Mouse (Mus musculus): ENCODE data around the gene Zfp688.
"Not testable (repeated sequence)": the region's sequence is repeated elsewhere in the genome, so short reads cannot be mapped to it uniquely, and the experiment has no call there.

Gene Zfp688

DNA sequence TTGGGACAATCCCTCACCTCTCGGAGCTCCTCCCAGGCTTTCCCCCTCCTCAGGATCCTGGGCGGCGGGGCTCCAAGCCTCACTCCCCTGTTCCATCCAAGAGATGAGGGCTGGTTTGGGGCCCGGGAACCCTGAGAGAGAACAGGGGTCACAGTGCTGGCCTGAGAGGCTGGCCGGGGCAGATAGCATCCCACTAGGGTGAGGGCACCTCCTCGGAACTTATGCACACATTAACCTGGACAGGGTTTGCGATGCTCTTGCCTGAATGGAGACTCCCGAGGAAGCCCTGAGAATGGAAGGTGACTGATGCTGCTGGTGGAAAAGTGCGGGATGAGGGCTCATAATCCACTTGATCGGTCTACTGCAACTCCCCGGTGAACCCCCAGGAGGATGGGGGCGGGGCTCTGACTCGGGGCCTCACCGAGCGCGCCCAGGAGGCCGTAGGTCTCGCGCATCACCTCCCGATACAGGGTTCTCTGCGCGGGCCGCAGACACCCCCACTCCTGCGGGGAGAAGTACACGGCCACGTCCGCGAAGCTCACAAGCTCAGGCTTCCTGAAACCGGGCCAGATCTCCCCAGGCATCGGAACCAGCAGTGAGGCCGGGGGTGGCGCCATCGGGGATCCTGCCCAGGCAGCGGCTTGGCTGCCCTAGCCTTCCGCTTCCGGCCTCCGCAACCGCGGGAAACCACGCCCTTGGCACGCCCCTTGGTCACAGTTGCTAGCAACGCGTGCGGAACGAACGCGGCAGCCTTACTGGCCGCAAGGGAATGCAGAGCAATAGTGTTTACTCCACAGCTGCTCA lies at the start of gene Zfp688:
TSS of gene Zfp688 (minus strand) at position 681 of the 804 bp plus-strand sequence.
- peak; percentile 97 for DNase-seq

- no peak for DNase-seq
Measured at GRCm38 (mm10) chr7:127471646-127472010, 49.8 kb upstream of the Zfp688 start.

- DNase-seq, result peak; percentile 95 to 96
Measured at GRCm38 (mm10) chr7:127470743-127471645, 49.1 kb upstream of the Zfp688 start.

DNA sequence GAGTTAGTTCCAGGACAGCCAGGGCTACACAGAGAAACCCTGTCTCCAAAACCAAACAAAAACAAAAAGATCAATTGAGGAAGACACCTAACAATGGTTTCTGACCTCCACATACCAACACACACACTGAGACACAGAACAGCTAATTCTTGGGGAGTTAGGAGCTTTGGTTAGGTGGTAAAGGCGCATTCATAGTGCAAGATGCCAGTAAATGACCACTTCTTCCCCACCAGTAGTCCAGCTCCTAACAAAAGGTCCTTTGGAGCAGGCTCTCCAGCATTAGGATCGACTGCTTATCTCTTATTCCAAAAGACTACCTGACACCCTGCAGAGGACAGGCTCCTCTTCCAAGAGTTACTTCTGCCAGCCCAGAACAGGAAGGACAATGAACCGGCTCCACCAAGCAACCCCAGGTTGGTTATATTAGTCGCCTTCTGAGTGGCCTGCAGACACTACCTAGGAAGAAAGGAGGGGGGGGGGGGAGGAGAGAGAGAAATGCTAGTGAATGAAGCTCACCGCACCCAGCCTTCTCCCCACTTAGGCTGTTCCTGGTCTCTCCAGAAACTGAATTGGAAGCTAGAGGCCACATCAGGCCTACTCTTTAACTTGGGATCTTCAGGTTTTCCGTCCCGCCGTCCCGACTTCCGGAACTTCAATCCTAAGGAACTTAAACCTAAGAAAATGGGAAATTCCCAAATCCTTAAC lies 48.3 kb upstream of the Zfp688 start:
- peak; percentile 24 to 28 for DNase-seq

- no peak for DNase-seq
Measured at GRCm38 (mm10) chr7:127466606-127467005, 44.7 kb upstream of the Zfp688 start.

GRCm38 (mm10) chr7:127465670-127466069 lies 43.8 kb upstream of the Zfp688 start:
- not testable (repeated sequence) for DNase-seq

DNA sequence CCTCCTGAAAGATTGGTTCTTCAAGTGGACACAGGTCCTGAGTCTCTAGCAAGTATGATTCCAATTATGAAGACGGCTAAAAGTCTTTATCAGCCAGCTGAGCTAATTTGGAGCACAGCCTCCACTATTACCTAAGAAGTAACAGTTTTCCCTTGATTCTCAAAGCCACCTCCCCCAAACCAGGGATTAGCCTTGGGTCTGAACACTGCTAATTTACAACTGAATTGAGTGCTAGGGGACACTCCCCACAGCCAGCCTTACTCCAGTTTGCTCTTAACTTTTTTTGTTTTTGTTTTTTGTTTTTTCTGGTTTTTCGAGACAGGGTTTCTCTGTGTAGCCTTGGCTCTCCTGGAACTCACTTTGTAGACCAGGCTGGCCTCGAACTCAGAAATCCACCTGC lies 43.3 kb upstream of the Zfp688 start:
- DNase-seq, result no peak

DNA sequence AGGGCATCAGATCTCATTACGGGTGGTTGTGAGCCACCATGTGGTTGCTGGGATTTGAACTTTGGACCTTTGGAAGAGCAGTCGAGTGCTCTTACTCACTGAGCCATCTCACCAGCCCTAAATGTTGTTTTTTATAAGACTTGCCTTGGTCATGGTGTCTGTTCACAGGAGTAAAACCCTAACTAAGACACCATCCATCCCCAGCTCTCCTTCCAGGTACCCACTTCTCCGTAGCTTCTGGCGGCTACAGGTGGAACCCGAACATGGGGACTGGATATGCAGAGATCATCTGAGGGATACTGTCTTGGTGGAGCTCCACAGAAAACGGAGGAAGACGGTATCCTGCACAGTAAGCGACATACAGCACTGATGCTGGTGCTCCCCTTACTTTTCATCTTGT lies 37.4 kb upstream of the Zfp688 start, which contains the start of gene Prr14:
TSS of gene Prr14 (plus strand) at position 301 of the 400 bp plus-strand sequence.
- not testable (repeated sequence) for DNase-seq

DNA sequence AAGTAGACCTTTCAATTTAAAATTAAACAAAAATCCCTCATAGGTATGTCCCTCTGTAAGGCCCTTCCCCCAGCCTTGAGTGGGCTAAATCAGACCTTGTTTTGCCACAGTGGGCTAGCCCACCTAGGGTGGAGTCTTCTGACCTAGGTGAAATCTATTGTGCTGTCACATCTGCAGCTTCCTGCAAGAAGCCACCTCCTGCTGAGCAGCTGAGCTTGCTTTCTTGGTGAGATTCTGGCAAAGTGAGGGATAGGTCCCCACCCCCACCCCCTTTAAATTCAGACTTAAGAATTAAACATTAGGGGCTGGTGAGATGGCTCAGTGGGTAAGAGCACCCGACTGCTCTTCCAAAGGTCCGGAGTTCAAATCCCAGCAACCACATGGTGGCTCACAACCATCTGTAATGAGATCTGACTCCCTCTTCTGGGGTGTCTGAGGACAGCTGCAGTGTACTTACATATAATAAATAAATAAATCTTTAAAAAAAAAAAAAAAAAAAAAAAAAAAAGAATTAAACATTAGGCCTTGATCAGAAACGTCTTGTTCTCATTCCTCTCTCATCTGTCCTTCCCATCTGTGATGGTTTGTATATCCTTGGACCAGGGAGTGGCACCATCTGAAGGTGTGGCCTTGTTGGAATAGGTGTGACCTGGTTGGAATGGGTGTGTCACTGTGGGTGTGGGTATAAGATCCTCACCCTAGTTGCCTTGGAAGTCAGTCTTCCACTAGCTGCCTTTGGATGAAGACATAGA lies 36.7 kb upstream of the Zfp688 start:
- DNase-seq, result not testable (repeated sequence)

GRCm38 (mm10) chr7:127454905-127455304 lies 33.0 kb upstream of the Zfp688 start:
- no peak for DNase-seq

- DNase-seq, result no peak
Measured at GRCm38 (mm10) chr7:127453056-127453455, 31.2 kb upstream of the Zfp688 start.

- DNase-seq, result no peak
Measured at GRCm38 (mm10) chr7:127449966-127450365, 28.1 kb upstream of the Zfp688 start.

- DNase-seq, result peak; percentile 95 to 97
Measured at GRCm38 (mm10) chr7:127448521-127449300, 26.8 kb upstream of the Zfp688 start, which contains the start of gene Zfp689. Gene Zfp689 (minus strand): TSS chr7:127449158.

GRCm38 (mm10) chr7:127443976-127444375 lies 22.1 kb upstream of the Zfp688 start:
- DNase-seq, result no peak

GRCm38 (mm10) chr7:127437724-127438123 lies 15.9 kb upstream of the Zfp688 start:
- DNase-seq, result no peak

DNA sequence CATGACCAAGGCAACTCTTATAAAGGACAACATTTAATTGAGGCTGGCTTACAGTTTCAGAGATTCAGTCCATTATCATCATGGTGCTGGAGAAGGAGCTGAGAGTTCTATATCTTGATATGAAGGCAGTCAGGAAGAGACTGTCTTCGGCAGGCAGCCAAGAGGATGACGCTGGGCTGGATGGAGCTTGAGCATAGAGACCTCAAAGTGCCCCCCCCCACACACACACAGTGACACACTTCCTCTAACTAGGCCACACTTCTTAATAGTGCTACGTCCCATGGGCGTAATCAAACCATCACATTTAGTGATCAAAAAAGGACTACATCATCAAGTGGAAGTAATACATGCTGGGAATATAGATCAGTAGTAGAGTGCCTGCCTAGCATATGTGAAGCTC lies 13.3 kb upstream of the Zfp688 start:
- DNase-seq, result no peak

- peak; percentile 54 to 73 for DNase-seq
Measured at GRCm38 (mm10) chr7:127426354-127426753, 4.5 kb upstream of the Zfp688 start.

DNA sequence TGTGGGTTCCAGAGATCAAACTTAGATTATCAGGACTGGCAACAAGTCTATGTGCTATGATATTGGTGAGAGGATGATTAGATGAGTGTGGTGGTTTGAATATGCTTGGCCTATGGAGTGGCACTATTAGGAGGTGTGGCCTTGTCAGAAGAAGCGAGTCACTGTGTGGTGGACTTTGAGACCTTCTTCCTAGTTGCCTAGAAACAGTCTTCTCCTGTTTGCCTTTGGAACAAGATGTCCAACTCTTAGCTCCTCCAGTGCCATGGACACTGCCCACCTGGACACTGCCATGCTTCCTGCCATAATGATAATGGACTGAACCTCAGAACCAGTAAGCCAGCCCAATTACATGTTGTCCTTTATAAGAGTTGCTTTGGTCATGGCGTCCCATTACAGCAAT lies 4.0 kb upstream of the Zfp688 start:
- no peak for DNase-seq

DNA sequence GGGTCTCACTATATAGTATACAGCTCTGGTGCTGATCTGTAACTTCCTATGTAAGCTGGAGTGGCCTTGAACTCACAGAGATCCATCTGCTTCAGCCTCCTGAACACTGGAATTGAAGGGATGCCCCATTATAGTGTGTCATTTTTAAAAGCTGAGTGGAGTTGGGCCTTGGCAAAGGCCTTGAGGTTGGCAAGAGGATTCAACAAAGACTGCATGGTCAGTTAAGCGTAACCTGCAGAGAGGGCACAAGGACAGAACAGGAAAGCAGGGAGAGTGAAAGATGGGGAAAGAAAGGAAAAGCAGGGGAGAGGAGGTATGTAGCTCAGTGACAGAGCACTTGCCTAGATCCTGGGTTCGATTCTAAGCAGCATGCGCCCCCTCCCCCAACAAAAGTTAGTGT lies 3.4 kb upstream of the Zfp688 start:
- DNase-seq, result no peak

GRCm38 (mm10) chr7:127422247-127422646 lies 379 bp upstream of the Zfp688 start:
- DNase-seq, result peak; percentile 30 to 39

DNA sequence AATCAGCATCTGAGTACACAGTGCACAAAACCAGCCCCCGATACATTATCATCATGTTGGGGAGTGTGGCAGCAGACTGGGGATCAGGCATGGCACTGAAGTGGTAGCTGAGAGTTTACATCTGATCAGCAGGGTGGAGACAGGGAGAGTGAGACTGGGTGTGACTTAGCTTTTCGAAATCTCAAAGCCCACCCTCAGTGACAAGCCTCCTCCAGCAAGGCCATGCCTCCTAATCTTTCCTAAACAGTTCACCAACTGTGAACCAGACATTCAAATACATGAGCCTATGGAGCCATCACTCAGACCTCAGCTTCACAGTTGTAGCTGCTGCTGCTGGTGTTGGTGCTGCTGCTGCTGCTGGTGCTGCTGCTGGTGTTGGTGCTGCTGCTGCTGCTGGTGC lies 10.4 kb downstream of the Zfp688 start:
- no peak for DNase-seq

Data from lung, adult 18-20 months (tissue).